Mouse (Mus musculus): Measurements from ENCODE around the gene Slc10a3. TPM values are rescaled to one million over a fixed set of nuclear protein-coding genes. Genes with fewer than 3 reads are reported as not detected.

Slc10a3 gene
- polyA plus RNA-seq (2021; fragmentation: Nextera tagmentation) = 4.0 and 4.5 TPM in 2 replicates
- long read RNA-seq, experiment 1, transcript Slc10a3-201 (3 exons, 2,023 nt) = major isoform, 5 of 5 reads
- long read RNA-seq, experiment 1, partial matches to known transcripts = 0 of 5 reads
- long read RNA-seq, experiment 1, other reads (novel, unspliced or antisense) = 0 of 5 reads
- long read RNA-seq, experiment 2, transcript Slc10a3-201 (3 exons, 2,023 nt) = major isoform, 14 of 16 reads
- long read RNA-seq, experiment 2, partial matches to known transcripts = 0 of 16 reads
- long read RNA-seq, experiment 2, other reads (novel, unspliced or antisense) = 0 of 16 reads

DNA sequence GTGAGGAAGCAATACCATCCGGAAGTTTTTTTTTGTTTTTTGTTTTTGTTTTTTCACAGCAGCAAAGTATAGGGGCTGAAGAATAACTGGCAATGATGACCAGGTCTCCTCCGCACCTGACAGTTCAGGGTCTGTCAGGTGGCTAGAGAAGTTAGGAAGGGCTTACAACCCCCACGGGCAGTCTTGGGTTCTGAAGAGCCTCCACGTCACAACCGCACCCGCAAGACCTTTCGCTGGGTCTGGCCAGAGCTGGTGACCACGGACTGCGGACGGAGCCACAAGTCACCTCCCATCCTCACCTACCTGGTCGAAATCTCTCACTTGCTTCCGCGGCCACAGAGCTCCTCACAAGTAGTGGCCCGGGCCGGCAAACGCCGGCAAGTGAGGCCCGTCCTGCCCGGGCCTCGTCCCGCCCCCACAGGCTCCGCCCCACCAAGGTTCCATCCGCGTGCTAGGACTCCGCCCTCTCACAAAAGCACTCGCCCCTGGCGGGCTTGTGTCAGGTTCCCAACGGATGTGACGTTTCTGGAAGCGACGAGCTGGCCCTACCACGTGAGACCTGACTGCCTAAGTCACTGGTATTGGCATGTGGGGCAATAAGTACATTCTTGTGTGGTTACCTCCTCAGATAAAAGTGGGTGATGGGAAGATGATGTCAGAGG lies at the start of gene Slc10a3, which contains the start of gene Ubl4a:
Gene Slc10a3, minus strand, starts transcription at position 462 of the 662 bp plus-strand sequence.
Gene Ubl4a, minus strand, starts transcription at position 331 of the 662 bp plus-strand sequence.

DNA sequence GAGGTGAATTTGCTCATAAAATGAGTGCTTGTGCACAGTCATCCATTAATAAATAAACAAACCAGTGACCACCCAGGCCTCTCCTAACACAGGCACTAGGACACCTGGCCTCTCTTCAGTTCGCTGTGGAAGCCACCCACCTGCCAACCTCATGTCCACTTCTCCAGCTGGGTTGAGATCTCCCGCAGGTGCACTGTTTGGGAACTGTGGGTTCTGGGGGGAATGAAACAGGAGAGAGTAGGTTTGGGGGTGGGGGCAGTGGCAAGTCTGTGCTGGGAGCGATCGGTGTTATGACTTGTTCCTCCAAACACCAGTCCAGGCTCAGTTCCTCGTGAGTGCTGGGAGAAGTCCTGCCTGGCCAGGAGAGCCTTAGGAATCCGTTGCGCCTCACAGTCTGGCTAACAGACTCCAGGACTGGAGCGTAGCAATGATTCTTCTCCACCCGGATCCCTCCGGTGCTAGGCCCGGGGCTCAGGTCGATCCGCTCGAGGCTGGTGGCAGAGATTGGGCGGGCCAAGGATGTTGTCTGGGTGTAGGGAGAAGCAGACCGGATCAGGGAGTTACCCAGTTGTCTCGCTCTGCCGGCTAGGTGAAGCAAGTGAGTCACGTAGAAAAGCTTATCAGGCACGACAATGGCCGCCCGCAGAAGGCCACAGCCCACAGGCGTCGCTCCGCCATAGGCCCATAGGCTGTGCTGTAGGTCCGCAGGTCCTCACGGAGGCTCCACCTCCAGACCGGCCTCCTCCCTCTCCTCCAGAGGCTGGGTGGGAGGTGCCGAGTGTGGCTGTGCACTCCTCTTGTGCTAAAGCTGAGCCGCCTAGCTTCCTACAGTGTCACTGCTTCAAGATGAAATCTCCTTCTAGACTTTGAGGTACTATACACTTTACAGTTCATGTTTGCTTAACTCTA lies 19.6 kb upstream of the Slc10a3 start, which contains the start of the genes Fam3a and Ikbkg:
Gene Fam3a, minus strand, starts transcription at position 738 of the 909 bp plus-strand sequence.
Gene Ikbkg, plus strand, starts transcription at position 756 of the 909 bp plus-strand sequence.

DNA sequence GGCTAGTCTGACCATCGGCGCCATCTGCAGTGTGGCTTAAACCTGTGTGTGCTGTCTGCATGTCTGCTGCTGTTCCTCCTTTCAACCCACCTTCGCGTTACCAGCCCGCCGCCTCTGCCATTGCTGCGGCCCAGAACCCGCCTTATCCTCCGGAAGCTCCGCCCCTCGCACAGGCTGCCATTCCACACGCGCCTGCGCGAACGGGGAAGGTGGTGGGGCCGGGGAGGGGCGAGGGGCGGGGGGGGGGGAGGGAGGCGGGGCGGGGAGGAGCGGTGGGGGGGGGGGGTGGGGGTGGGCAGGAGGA lies 19.7 kb downstream of the Slc10a3 start, which contains the start of gene Lage3:
Gene Lage3, minus strand, starts transcription at position 152 of the 304 bp plus-strand sequence.

GRCm38 (mm10) chrX:74328725-74329161 lies 44.4 kb downstream of the Slc10a3 start, which contains the start of gene Plxna3:
Gene Plxna3 (plus strand): TSS chrX:74329066.

Other genes starting within 250 kb of the Slc10a3 start
- gene Opn1mw, start 245.9 kb downstream of the Slc10a3 start, polyA plus RNA-seq (2021; fragmentation: Nextera tagmentation) = 0.41 and 0.55 TPM in 2 replicates
- 6.5 and 6.8 TPM in 2 replicates for gene Mecp2, start 238.0 kb downstream of the Slc10a3 start, polyA plus RNA-seq (2021; fragmentation: Nextera tagmentation)
- gene Tex28, start 205.5 kb downstream of the Slc10a3 start, polyA plus RNA-seq (2021; fragmentation: Nextera tagmentation) = not detected in 2 replicates
- not detected in 2 replicates for gene Tktl1, start 196.1 kb downstream of the Slc10a3 start, polyA plus RNA-seq (2021; fragmentation: Nextera tagmentation)
- 2.1 and 4.3 TPM in 2 replicates for gene Flna, start 123.5 kb downstream of the Slc10a3 start, polyA plus RNA-seq (2021; fragmentation: Nextera tagmentation)
- gene Emd, start 118.7 kb downstream of the Slc10a3 start, polyA plus RNA-seq (2021; fragmentation: Nextera tagmentation) = 7.1 and 8.8 TPM in 2 replicates
- gene Rpl10, start 102.5 kb downstream of the Slc10a3 start, polyA plus RNA-seq (2021; fragmentation: Nextera tagmentation) = 1,201 and 1,311 TPM in 2 replicates
- gene Taz, start 91.4 kb downstream of the Slc10a3 start, polyA plus RNA-seq (2021; fragmentation: Nextera tagmentation) = 29.8 and 29.9 TPM in 2 replicates
- 1.7 and 2.5 TPM in 2 replicates for gene Dnase1l1, start 91.0 kb downstream of the Slc10a3 start, polyA plus RNA-seq (2021; fragmentation: Nextera tagmentation)
- 140 and 145 TPM in 2 replicates for gene Atp6ap1, start 76.3 kb downstream of the Slc10a3 start, polyA plus RNA-seq (2021; fragmentation: Nextera tagmentation)
- gene Gdi1, start 68.4 kb downstream of the Slc10a3 start, polyA plus RNA-seq (2021; fragmentation: Nextera tagmentation) = 178 and 191 TPM in 2 replicates
- gene Fam50a, start 60.3 kb downstream of the Slc10a3 start, polyA plus RNA-seq (2021; fragmentation: Nextera tagmentation) = 23.2 and 25.5 TPM in 2 replicates
- gene Plxna3, start 44.3 kb downstream of the Slc10a3 start, polyA plus RNA-seq (2021; fragmentation: Nextera tagmentation) = 1.3 and 1.4 TPM in 2 replicates
- gene Lage3, start 19.7 kb downstream of the Slc10a3 start, polyA plus RNA-seq (2021; fragmentation: Nextera tagmentation) = 44.3 and 46.1 TPM in 2 replicates
- 95.4 and 96.6 TPM in 2 replicates for gene Ubl4a, start 131 bp downstream of the Slc10a3 start, polyA plus RNA-seq (2021; fragmentation: Nextera tagmentation)
- 20.2 and 22.8 TPM in 2 replicates for gene Fam3a, start 19.9 kb upstream of the Slc10a3 start, polyA plus RNA-seq (2021; fragmentation: Nextera tagmentation)
- 7.0 and 9.0 TPM in 2 replicates for gene Ikbkg, start 19.9 kb upstream of the Slc10a3 start, polyA plus RNA-seq (2021; fragmentation: Nextera tagmentation)
- 19.0 and 19.5 TPM in 2 replicates for gene G6pdx, start 55.8 kb upstream of the Slc10a3 start, polyA plus RNA-seq (2021; fragmentation: Nextera tagmentation)
- gene Gm6880, start 108.0 kb upstream of the Slc10a3 start, polyA plus RNA-seq (2021; fragmentation: Nextera tagmentation) = not detected in 2 replicates
- not detected in 2 replicates for gene Olfr1326-ps1, start 201.5 kb upstream of the Slc10a3 start, polyA plus RNA-seq (2021; fragmentation: Nextera tagmentation)
- gene Olfr1325, start 219.3 kb upstream of the Slc10a3 start, polyA plus RNA-seq (2021; fragmentation: Nextera tagmentation) = not detected in 2 replicates